Mouse (Mus musculus): ENCODE measurements around the gene Tmpo.

- TF ChIP-seq CTCF (conservative IDR thresholded peaks at IDR 0.05; ENCODE audit: insufficient read depth, insufficient read length, low read depth, low read length) = no peak
- no peak for TF ChIP-seq POLR2A (IDR thresholded peaks at IDR 0.05; ENCODE audit: low read depth, low read length)
Measured at GRCm38 (mm10) chr10:91128551-91129160, 52.5 kb downstream of the Tmpo start.

Data from kidney, adult 2 months (tissue).